Mouse (Mus musculus) neural tube, embryonic 11.5 days (tissue): ENCODE data around the gene Rps6kl1. TPM values are rescaled to one million over a fixed set of nuclear protein-coding genes. Genes with fewer than 3 reads are reported as not detected.

Experiments
- polyA plus RNA-seq: library from polyadenylated mRNA; unstranded; fragments of >200 nt; fragmentation: Nextera tagmentation; extraction: Ambion mirVana; gene quantifications from 2 replicates; pipeline ENCODE4 v1.2.1, GENCODE M21; 2014

Rps6kl1 gene
- polyA plus RNA-seq, 1 experiment from 2014 or later, result 6.7 TPM

Other genes with a start within 250 kb of the Rps6kl1 start
- 152 and 154 TPM in 2 replicates for gene Fcf1, start 180.4 kb downstream of the Rps6kl1 start, polyA plus RNA-seq
- 25.3 and 26.8 TPM in 2 replicates for gene Arel1, start 180.4 kb downstream of the Rps6kl1 start, polyA plus RNA-seq
- gene Ylpm1, start 154.9 kb downstream of the Rps6kl1 start, polyA plus RNA-seq, result 44.8 and 46.1 TPM in 2 replicates
- 2.5 and 4.3 TPM in 2 replicates for gene Prox2, start 40.5 kb downstream of the Rps6kl1 start, polyA plus RNA-seq
- 113 and 115 TPM in 2 replicates for gene Dlst, start 40.4 kb downstream of the Rps6kl1 start, polyA plus RNA-seq
- gene Pgf, start 26.5 kb upstream of the Rps6kl1 start, polyA plus RNA-seq, result 7.1 and 9.0 TPM in 2 replicates
- 104 and 111 TPM in 2 replicates for gene Eif2b2, start 68.2 kb upstream of the Rps6kl1 start, polyA plus RNA-seq
- 9.5 and 11.1 TPM in 2 replicates for gene Mlh3, start 119.3 kb upstream of the Rps6kl1 start, polyA plus RNA-seq
- 57.1 and 61.6 TPM in 2 replicates for gene Acyp1, start 137.2 kb upstream of the Rps6kl1 start, polyA plus RNA-seq
- 0.64 and 0.98 TPM in 2 replicates for gene Zc2hc1c, start 137.3 kb upstream of the Rps6kl1 start, polyA plus RNA-seq
- 13.7 and 15.3 TPM in 2 replicates for gene Nek9, start 188.1 kb upstream of the Rps6kl1 start, polyA plus RNA-seq
- 271 and 286 TPM in 2 replicates for gene Tmed10, start 223.6 kb upstream of the Rps6kl1 start, polyA plus RNA-seq